Mouse (Mus musculus) olfactory bulb, adult 2 months (tissue): ENCODE data around the gene Caskin1. TPM values are rescaled to one million over a fixed set of nuclear protein-coding genes. Genes with fewer than 3 reads are reported as not detected.

Experiments used
- H3K27ac ChIP-seq: fragments of 200-500 bp; 2 replicates; pipeline ENCODE4 v1.5.1; 2012; ENCODE audit warnings: low read depth, low read length; ENCODE audit not compliant: insufficient read depth
- H3K4me1 ChIP-seq: fragments of 200-500 bp; 2 replicates; pipeline ENCODE4 v1.6.1; 2012; ENCODE audit warnings: low read length; ENCODE audit not compliant: control insufficient read depth, insufficient read depth
- H3K4me3 ChIP-seq: fragments of 200-500 bp; 2 replicates; pipeline ENCODE4 v1.5.1; 2012; ENCODE audit warnings: mild to moderate bottlenecking, low read depth, low read length, moderate library complexity; ENCODE audit not compliant: insufficient read depth
- CTCF ChIP-seq: fragments of 200-500 bp; IDR thresholded peaks from 2 replicates; pipeline ENCODE4 v1.5.1; 2012; ENCODE audit warnings: low read depth, mild to moderate bottlenecking, low read length, moderate library complexity; ENCODE audit not compliant: insufficient read depth
- POLR2A ChIP-seq: fragments of 200-500 bp; IDR thresholded peaks from 2 replicates; pipeline ENCODE4 v1.6.1; 2012; ENCODE audit warnings: mild to moderate bottlenecking, low read depth, low read length, moderate library complexity; ENCODE audit not compliant: insufficient read depth
- WGBS: fragments of 180-500 bp; shearing (Covaris S2); methylation state at CpG from one replicate; pipeline ENCODE4 v1.1.7; 2018; 5-methylcytosine and 5-hydroxymethylcytosine counted together
- polyA plus RNA-seq: library from polyadenylated mRNA; stranded (reverse); fragments of >200 nt; gene quantifications from 2 replicates; pipeline ENCODE4 v1.2.4, GENCODE M21; 2012; ENCODE audit warnings: low replicate concordance; ENCODE audit not compliant: missing spikeins, insufficient read depth, insufficient read length

Caskin1 gene
- polyA plus RNA-seq, 1 experiment, result not detected

DNA sequence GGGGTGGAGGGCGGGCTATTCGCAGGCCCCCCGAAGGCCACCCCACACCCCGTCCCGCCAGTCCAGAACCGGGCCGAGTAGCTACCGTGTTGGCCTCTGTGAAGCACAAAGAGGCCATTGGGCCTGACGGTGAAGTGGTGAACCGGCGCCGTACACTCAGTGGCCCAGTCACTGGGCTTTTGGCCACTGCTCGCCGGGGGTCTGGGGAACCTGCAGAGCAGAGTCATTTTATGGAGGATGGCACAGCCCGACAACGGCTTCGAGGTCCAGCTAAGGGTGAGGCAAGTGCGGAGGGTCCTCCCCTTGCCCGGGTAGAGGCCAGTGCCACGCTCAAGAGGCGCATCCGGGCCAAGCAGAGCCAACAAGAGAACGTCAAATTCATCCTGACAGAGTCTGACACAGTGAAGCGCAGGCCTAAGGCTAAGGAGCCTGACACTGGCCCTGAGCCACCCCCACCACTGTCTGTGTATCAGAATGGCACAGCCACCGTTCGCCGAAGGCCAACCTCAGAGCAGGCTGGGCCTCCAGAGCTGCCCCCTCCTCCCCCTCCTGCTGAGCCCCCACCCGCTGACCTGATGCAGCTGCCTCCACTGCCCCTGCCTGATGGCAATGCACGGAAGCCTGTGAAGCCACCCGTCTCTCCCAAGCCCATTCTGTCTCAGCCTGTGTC, 17.0 kb downstream of the Caskin1 start:
- Histone ChIP-seq H3K4me3 (no peak overlapping the region), H3K27ac (peak overlapping the region; percentile 22; the same call in 1 of the 2 replicates), H3K4me1 (peaks cover 25% of the 10 kb centered on the region)
- 76% methylated on average over 30 of the region's 30 CpGs for whole genome bisulfite sequencing
- TF ChIP-seq CTCF (no peak), POLR2A (no peak)

DNA sequence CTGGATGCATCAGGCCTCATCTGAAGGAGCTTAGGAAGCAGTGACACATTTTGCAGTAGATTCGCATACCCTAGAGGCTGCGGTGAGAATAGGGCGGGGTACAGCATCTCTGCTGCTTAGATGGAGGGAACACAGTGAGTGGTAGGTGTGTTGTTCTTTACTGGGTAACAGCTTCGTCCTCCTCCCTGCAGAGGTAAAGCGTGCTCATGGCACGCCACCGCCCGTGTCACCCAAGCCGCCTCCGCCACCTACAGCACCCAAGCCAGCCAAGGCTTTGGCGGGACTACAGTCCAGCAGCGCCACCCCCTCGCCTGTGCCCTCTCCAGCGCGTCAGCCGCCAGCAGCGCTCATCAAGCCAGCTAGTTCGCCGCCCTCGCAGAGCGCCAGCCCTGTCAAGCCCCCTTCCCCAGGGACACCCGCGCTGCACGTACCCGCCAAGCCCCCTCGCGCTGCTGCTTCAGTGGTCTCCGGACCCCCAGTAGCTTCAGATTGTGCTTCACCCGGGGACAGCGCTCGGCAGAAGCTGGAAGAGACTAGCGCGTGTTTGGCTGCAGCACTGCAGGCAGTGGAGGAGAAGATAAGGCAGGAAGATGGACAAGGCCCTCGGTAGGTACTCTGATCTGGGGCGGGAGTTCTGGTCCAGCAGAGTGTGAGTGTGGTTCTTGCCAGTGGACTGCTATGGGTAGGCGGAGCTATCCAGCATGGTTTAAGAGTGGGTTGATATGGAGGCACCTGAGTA, 18.1 kb downstream of the Caskin1 start:
- TF ChIP-seq POLR2A (no peak), CTCF (no peak)
- 18% methylated on average over 36 of the region's 36 CpGs for WGBS
- H3K27ac ChIP-seq, result peak overlapping the region; percentile 22
- no peak overlapping the region for H3K4me3 ChIP-seq
- peaks cover 25% of the 10 kb centered on the region for H3K4me1 ChIP-seq

DNA sequence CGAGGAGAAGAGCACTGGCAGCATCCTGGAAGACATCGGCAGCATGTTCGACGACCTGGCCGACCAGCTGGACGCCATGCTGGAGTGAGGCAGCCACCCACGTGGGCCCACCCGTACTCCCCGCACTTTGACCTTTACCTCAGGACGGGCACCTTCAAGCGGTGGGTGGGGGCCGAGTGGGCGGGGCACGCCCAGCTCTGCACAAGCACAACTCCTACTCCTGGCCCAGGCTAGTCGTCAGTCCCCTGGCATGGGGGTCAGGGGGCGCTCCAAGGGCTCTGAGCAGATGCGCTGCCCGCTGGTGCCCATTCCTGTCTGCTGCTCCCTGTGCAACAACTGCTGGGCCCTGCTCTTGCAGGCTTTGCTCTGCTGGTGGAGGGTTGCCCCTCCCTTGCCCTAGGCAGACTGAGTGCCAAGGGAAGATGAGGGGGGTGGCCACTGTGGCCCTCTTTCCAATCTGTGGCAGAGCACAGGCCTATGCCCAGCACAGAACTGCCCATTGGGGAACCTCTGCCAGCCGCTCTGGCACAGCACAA, 18.8 kb downstream of the Caskin1 start:
- H3K4me3 ChIP-seq, result no peak overlapping the region
- H3K27ac ChIP-seq, result no peak overlapping the region
- WGBS, result 41% methylated on average over 19 of the region's 19 CpGs
- peaks cover 25% of the 10 kb centered on the region for H3K4me1 ChIP-seq
- TF ChIP-seq POLR2A, result no peak
- TF ChIP-seq CTCF, result no peak

DNA sequence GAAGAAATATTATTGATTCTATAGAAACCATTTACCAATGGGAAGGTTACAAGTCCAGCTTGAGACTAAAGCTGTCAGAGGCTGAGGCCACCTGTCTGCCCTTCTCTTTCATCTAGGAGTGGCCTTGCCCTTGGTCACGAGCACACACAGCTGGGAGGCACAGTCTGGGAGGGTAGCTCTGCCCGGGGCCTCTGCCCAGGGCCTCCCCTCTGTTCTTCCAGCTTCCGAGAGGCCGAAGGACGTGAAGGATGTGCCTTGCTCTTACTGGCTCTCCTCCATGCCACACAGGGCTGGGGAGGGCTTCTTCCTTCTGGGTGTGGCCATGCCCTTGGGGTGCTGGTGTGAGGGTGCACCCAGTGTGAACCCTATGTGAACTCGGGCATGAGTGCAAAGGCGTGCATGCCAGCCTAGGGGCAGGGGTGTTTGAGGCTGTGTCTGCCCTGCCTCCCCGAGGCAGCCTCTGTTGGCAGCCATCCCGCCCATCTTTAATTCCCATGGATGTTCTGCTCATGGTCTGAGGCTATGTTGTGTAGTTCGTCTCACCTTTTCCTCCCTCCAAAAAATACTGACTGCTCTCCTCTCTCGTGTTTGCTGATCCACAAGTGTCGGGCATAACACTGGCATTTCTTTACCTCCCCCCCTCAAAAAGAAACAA, 19.5 kb downstream of the Caskin1 start:
- Histone ChIP-seq H3K4me1 (peaks cover 25% of the 10 kb centered on the region), H3K27ac (0 out of 2 replicates have a peak overlapping the region, but pooled peaks have one; percentile 15), H3K4me3 (no peak overlapping the region)
- WGBS, result 51% methylated on average over 12 of the region's 12 CpGs
- no peak for TF ChIP-seq POLR2A

DNA sequence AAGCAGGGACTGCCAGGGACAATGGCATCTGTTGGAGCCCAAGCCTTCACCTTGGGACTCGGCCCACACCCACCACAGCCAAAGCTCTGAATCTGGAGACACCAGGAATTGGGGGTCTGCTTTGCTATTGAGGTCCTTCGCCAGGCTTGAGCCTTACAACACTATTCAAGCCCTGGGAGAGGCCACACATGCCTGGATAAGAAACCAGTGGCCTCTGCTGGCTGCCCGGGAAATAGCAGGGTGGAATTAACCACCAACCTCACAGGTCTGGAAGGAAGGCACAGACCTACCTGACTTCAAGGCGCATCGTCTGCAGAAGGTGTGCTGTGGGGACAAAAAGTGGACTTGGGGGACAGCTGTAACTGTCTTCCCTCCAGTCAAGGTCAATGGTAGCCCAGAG, 25.2 kb downstream of the Caskin1 start:
- H3K4me1 ChIP-seq, result peaks cover 10% of the 10 kb centered on the region
- WGBS, result 34% methylated on average over 5 of the region's 5 CpGs
- TF ChIP-seq CTCF (peak; percentile 30; the same call in 1 of the 2 replicates), POLR2A (no peak)
- H3K4me3 ChIP-seq, result no peak overlapping the region
- no peak overlapping the region for H3K27ac ChIP-seq

DNA sequence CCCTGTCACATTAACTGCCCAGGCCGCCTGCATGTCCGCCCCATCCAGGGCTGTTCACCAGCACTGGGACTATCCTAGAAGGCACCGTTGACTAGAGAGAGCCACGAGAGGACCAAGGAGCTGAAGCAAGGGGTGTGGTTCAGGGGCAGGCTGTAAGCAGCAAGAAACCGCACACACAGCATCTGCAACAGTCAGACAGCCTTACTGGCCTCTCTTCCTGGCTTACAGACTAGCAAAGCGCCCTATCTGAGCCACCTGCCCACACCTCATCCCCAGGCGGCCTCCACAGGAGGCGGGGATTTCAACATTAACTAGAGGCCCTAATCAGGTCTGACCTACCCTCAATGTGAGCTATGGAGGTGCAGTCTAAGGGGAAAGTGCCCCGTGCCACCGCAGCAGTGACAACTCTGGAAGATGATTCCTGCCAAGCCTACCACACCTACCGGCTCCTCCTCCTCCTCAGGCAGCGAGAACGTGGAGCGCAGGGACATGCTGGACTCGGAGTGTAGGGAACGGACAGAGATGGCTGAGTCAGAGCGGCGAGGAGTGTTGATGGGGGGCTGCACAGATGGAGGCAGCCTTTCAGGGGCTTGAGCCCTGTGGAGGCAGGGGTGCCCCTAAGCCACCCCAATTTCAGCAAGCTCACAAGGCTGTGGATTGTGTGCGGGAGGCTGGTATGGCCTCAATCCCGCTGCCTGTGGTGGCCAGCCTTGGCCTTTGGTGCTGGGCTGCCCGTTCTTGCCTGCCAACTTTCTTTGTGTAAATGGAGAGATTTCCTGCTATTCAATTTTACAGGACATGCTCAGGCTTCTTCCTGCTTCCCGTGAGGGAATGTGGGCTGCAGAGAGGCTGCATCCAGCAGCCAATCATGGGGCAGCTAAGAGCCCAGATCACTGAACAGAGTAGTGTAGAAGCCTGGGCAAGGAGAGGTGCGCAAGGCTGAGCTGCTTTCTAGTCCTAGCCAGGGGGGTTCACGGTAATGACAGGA, 26.2 kb downstream of the Caskin1 start:
- TF ChIP-seq CTCF, result no peak
- TF ChIP-seq POLR2A, result 0 out of 2 replicates have a peak, but pooled peaks have one; percentile 23
- Histone ChIP-seq H3K27ac (no peak overlapping the region; the same call in 1 of the 2 replicates), H3K4me3 (no peak overlapping the region), H3K4me1 (peaks cover 10% of the 10 kb centered on the region)
- WGBS, result 72% methylated on average over 24 of the region's 24 CpGs

DNA sequence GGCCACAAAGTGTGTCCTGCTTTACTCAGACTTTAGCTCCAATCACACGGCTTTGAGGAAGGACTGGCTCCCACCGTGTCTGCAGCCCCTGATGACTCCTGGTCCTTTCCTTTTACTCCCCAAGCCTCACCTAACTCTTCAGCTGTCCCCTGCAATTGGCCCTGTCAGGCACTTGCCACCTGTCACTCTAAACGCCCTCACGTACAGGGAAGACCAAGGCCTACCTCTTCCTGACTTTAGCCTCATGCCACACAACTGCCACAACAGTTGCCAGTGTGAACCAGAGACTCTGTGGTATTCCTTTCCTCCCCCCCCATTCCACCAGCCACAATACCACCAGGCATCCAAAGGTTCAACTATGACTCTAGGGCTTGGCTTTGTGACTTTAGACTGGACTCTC, 32.0 kb downstream of the Caskin1 start:
- WGBS, result 81% methylated on average over 4 of the region's 4 CpGs
- no peaks in the 10 kb centered on the region for H3K4me1 ChIP-seq

DNA sequence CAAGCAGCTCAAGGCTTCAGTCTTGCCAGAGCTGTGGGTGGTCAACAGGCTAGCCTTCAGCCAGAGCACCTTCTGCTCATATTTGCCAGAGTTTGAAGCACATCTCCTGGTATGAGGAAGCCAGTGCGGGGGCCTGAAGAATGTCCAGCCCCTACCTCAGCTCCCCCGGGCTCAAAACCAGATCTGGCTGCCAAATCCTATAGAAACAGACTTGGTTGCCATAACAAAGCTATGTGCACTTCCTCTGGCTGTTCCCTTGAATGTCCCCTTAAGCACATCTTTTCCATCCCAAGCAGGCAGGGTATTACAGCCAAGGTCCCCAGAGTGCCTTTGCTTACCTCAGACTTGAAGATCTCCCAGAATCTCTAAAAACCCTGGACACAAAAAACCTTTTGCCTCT, 36.3 kb downstream of the Caskin1 start:
- WGBS, result 80% methylated on average over 2 of the region's 2 CpGs
- Histone ChIP-seq H3K4me1 (peaks cover 7% of the 10 kb centered on the region), H3K27ac (no peak overlapping the region), H3K4me3 (no peak overlapping the region)
- TF ChIP-seq CTCF, result no peak
- TF ChIP-seq POLR2A, result no peak

More for the DNA sequence above, 32.0 kb downstream of the Caskin1 start:
- no peak for TF ChIP-seq POLR2A
- TF ChIP-seq CTCF, result no peak
- H3K27ac ChIP-seq, result no peak overlapping the region
- H3K4me3 ChIP-seq, result no peak overlapping the region
